Mouse (Mus musculus) embryonic fibroblast, embryonic 13.5 days (primary cell): Measurements from ENCODE around the gene Itga3.

Experiments used
- CTCF ChIP-seq: IDR thresholded peaks from 2 replicates; pipeline ENCODE4 v1.5.1; 2011; ENCODE audit warnings: mild to moderate bottlenecking, control low read depth, low read length, moderate library complexity, borderline replicate concordance; ENCODE audit not compliant: insufficient read depth
- POLR2A ChIP-seq: IDR thresholded peaks from 2 replicates; pipeline ENCODE4 v1.6.1; 2011; ENCODE audit warnings: low read depth, mild to moderate bottlenecking, control low read depth, low read length, moderate library complexity

DNA sequence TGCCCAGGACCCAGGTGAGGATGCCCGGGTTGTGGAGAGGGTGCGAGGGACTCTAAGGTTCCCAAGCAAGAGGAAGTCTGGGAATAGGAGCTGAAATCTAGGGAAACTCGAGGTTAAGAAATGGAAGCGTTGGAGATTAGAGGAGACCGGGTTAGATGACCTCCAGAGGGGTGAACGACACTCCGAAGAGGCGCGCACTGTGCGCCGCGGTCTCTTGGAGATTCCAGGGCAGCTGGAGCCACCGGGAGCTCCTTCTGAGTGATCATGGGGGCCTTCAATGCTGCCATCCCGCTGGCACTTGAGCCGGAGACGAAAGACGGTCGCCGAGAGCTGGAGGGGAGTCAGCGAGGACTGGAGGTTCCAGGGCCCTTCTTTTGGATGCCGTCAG is 44.0 kb upstream of the Itga3 start:
- TF ChIP-seq CTCF (no peak), POLR2A (no peak)
